Mouse (Mus musculus) CH12.LX (cell line): Measurements from ENCODE around the gene Dpy19l3.

Experiments used
- BHLHE40 ChIP-seq: IDR thresholded peaks from 2 replicates; pipeline ENCODE4 v1.6.1; 2011; ENCODE audit warnings: mild to moderate bottlenecking, low read depth, low read length, improper control_type of control experiment
- CHD1 ChIP-seq: IDR thresholded peaks from 2 replicates; pipeline ENCODE4 v1.6.1; 2012; ENCODE audit warnings: low read depth, low read length, improper control_type of control experiment, inconsistent platforms
- CTCF ChIP-seq, 2 experiments: IDR thresholded peaks in 1 of 2; conservative IDR thresholded peaks in 1 of 2; 2 replicates each; pipeline ENCODE4 v1.5.1; 2011 to 2012; ENCODE audit warnings: low read depth in 2 of 2, low read length in 2 of 2, improper control_type of control experiment in 1 of 2, inconsistent platforms in 1 of 2, mild to moderate bottlenecking in 1 of 2, moderate library complexity in 1 of 2
- HCFC1 ChIP-seq: IDR thresholded peaks from 2 replicates; pipeline ENCODE4 v1.6.1; 2012; ENCODE audit warnings: low read depth, mild to moderate bottlenecking, inconsistent platforms, low read length, improper control_type of control experiment
- MXI1 ChIP-seq: IDR thresholded peaks from 2 replicates; pipeline ENCODE4 v1.6.1; 2011; ENCODE audit warnings: mild to moderate bottlenecking, low read depth, low read length, improper control_type of control experiment
- POLR2A ChIP-seq: IDR thresholded peaks from 2 replicates; pipeline ENCODE4 v1.6.1; 2011; ENCODE audit warnings: low read depth, mild to moderate bottlenecking, improper control_type of control experiment, low read length
- SMC3 ChIP-seq: IDR thresholded peaks from 2 replicates; pipeline ENCODE4 v1.6.1; 2011; ENCODE audit warnings: low read depth, low read length, improper control_type of control experiment
- USF1 ChIP-seq: IDR thresholded peaks from 2 replicates; pipeline ENCODE4 v1.6.1; 2014; ENCODE audit warnings: low read depth, mild to moderate bottlenecking, inconsistent platforms, low read length, improper control_type of control experiment

DNA sequence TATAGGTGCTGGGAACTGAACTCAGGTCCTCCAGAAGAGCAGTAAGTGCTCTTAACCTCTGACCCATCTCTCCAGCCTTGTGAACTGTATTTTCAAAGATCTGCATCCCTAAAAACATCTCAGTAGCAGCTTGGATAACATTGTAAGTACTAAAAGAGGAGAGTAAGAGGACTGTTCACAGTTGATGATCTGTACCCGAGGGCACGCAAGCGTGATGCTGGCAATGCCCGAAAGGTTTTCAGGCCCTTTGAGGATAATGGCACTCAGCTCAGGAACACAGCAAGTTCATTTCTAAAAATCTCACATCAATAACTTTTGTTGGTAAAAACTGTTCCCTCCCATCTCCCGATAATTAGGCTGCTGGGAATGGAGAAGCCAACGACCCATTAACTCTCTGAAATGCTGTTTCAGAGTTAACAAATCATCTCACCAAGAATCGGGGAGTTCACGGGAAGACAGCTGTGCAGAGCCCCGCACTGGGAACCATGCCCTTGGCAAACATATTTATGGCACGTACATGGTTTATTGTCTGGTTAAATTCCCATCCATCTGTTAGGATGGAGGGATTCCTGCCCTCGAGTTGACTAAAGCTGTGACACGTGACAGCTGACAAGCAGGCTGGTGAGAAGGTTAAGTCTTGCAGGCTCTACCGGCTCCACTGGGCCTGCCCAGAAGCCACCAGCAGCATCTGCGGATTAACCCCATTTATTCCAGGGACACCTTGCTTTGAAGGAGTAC is 20.8 kb downstream of the Dpy19l3 start:
- TF ChIP-seq BHLHE40 (no peak), HCFC1 (no peak), POLR2A (no peak), CTCF (conservative IDR thresholded peaks at IDR 0.05 in 1 of 2, IDR thresholded peaks at IDR 0.05 in 1 of 2; ENCODE audit: low read depth in 2 of 2, low read length in 2 of 2) (no peak), CHD1 (no peak), SMC3 (no peak), MXI1 (no peak), USF1 (no peak)
